ENCODE assay signal across 27 mouse cellular contexts in genomic region chr12:103556856-103557255, GRCm38 (mm10).
"Had no signal": no experiment of that assay in that cellular context is flagged by ENCODE, and none has a peak within 500 bp of the region (broad histone marks: within the 10 kb centered on the region; RNA-seq: fewer than 3 reads in every experiment).

No protein-coding gene starts in this region.

- DNase-seq: gastrocnemius, adult 2 months; gastrocnemius, postnatal 10 days; gastrocnemius, postnatal 25 days; heart, adult 11 months; heart, adult 2 months; heart, postnatal 4 days; kidney, adult 18-20 months; kidney, adult 8-10 months; kidney, postnatal 10 days; kidney, postnatal 25 days; kidney, postnatal 4 days; liver had no signal

- ATAC-seq: hindbrain, embryonic 16.5 days; inflammation-experienced regulatory T-cells, adult 6 months; intestine, embryonic 15.5 days; intestine, postnatal 0 days had no signal

- H3K27ac ChIP-seq: gastrocnemius, adult 2 months; heart, adult 2 months; heart, embryonic 13.5 days; heart, embryonic 15.5 days; hindbrain, embryonic 10.5 days; hindbrain, embryonic 12.5 days; hindbrain, embryonic 14.5 days; intestine, embryonic 15.5 days; layer of hippocampus, adult 2 months; left cerebral cortex, adult 2 months; limb, embryonic 10.5 days; limb, embryonic 12.5 days had no signal

- H3K4me1 ChIP-seq: heart, embryonic 13.5 days; heart, embryonic 15.5 days; hindbrain, embryonic 10.5 days; hindbrain, embryonic 12.5 days; intestine, embryonic 15.5 days; limb, embryonic 10.5 days; limb, embryonic 12.5 days had no signal

- H3K9me3 ChIP-seq: heart, embryonic 13.5 days; heart, embryonic 15.5 days; hindbrain, embryonic 10.5 days; hindbrain, embryonic 12.5 days; intestine, embryonic 15.5 days; limb, embryonic 10.5 days; limb, embryonic 12.5 days had no signal

- H3K4me2 ChIP-seq: heart, embryonic 11.5 days; heart, embryonic 13.5 days; heart, embryonic 15.5 days; hindbrain, embryonic 12.5 days; hindbrain, embryonic 14.5 days; intestine, embryonic 15.5 days; limb, embryonic 12.5 days; liver, embryonic 11.5 days had no signal

- H3K27me3 ChIP-seq: heart, embryonic 13.5 days; heart, embryonic 15.5 days; hindbrain, embryonic 12.5 days; intestine, embryonic 15.5 days; limb, embryonic 12.5 days had no signal

- H3K4me3 ChIP-seq: gastrocnemius, adult 2 months; heart, adult 2 months; heart, embryonic 13.5 days; heart, embryonic 15.5 days; hindbrain, embryonic 10.5 days; hindbrain, embryonic 12.5 days; intestine, embryonic 15.5 days; layer of hippocampus, adult 2 months; left cerebral cortex, adult 2 months; limb, embryonic 10.5 days; limb, embryonic 12.5 days had no signal

- H3K36me3 ChIP-seq: heart, embryonic 13.5 days; heart, embryonic 15.5 days; hindbrain, embryonic 10.5 days; hindbrain, embryonic 12.5 days; intestine, embryonic 15.5 days; limb, embryonic 10.5 days; limb, embryonic 12.5 days had no signal

- H3K9ac ChIP-seq: heart, embryonic 13.5 days; heart, embryonic 15.5 days; hindbrain, embryonic 12.5 days; hindbrain, embryonic 14.5 days; intestine, embryonic 15.5 days; limb, embryonic 12.5 days had no signal
